Mouse (Mus musculus): ENCODE data around the gene Unkl. TPM values are rescaled to one million over a fixed set of nuclear protein-coding genes. Genes with fewer than 3 reads are reported as not detected.
"Not testable (repeated sequence)": the region's sequence is repeated elsewhere in the genome, so short reads cannot be mapped to it uniquely, and the experiment has no call there.

Unkl gene
- polyA plus RNA-seq, 1 experiment from 2014 or later: 9.8 TPM

DNA sequence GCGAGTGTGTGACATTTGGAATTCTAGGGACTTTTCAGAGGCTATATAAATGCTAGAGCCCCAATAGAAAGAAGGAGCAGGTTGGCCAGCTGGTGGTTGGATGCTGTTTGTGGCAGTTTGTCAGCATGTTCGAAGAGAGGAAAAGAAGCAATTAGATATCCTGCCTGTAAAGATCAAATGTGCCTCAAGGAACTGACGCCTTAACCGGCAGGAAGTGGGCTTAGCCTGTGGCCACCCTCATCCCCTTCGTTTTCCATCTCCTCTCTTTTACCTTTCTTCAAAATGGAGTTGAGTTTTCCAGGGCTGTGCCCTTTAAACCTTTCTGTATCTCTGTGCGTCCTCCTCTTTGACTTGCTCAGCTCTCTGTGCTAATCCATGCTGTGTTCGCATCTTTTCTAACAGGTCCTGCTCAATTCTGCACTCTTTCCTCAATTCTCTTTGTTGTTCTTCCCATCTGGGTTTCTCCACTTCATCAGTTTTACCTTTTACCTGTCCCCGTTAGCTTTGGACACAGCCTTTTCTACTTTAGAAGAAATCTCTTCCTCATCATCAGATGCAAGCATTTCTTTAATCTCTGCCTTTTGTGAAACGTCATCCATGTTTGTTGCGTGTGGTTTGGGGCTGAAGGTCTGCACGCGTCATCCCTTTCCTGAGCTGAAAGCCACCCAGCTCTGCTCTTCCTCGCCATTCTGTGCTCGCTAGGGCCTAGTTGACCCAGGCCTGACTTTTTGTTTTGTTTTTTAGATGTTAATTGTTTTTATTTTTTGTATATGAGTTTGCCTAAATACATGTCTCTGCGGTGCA is 31.5 kb downstream of the Unkl start:
- no peaks in the 10 kb centered on the region for H3K27me3 ChIP-seq
- no peak for ATAC-seq
- in situ Hi-C loops (cut with MboI; ENCODE audit: low pct_unique_long_range_greater_than_20kb): no loop called here
- CTCF ChIA-PET: no interaction called here
- TF ChIP-seq CTCF (IDR thresholded peaks at IDR 0.05): no peak
- POLR2A ChIA-PET: no interaction called here
- DNase-seq (ENCODE audit: low read depth, low spot score): no peak

DNA sequence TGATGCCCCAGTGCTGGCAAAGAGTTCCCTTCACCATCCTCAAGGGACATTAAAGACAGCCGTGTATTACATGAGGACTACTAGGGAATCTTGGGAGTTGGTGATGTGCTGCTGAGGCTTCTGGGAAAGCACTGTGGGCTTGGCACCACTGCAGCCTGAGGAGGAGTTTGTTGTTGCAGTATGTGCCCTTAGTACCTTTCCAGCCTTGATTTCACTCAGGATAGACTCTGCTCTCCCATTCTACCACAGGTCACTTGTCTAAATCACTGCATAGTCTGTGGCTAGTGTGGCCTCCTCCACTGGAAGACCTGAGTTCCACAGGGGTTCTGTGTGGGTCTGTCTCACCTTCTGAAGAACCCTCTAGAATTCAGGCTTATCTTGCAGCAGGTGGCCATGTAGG is 32.5 kb downstream of the Unkl start:
- no peaks in the 10 kb centered on the region for H3K27me3 ChIP-seq
- DNase-seq (ENCODE audit: low read depth, low spot score): no peak
- ATAC-seq: no peak
- in situ Hi-C loops (cut with MboI; ENCODE audit: low pct_unique_long_range_greater_than_20kb): no loop called here
- TF ChIP-seq CTCF (IDR thresholded peaks at IDR 0.05): no peak
- ChIA-PET CTCF (interaction anchor here (1.1 kb wide), 1 partner anchor 205 kb away, joined by 3 read pairs; the partner anchor contains the start of gene Cramp1l), POLR2A (no interaction called here)

DNA sequence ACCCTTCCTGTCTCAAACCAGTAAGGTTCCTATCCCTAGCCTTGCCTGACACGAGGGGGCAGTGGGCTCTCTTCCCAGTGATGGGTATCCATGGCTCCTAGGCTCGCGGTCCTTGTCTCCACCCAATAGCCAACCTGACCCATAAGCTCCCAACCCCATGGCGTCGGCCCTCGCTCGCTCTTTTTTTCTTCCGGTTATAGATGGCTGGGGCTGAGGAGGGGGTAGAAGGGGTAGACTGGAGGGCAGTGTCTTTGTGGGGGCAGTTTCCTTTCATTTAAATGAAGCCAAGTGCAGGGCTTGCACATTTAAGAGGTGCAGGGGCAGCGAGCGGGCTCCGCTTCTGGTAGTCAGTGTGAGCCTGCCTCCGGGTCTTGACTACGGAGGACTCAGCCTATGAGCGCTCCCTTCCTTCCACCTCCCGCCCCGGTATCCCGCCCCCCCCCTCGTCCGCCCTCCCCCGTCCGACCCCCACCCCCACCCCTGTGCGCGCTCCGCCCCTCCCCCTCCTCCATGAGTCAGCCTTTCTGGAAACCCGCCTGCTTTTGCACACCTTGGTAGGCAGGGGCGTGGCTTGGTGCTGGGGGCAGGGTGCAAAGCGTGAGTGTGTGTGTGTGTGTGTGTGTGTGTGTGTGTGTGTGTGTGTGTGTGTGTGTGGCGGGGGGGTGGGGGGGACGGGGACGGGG is 33.8 kb downstream of the Unkl start:
- POLR2A ChIA-PET: no interaction called here
- DNase-seq (ENCODE audit: low read depth, low spot score): no peak
- H3K27me3 ChIP-seq: no peaks in the 10 kb centered on the region
- no peak for TF ChIP-seq CTCF (IDR thresholded peaks at IDR 0.05)
- ATAC-seq: peak; percentile 15
- in situ Hi-C loops (cut with MboI; ENCODE audit: low pct_unique_long_range_greater_than_20kb): no loop called here
- CTCF ChIA-PET: interaction anchor here (1.1 kb wide), 1 partner anchor 207 kb away, joined by 3 read pairs; the partner anchor contains the start of gene Cramp1l

DNA sequence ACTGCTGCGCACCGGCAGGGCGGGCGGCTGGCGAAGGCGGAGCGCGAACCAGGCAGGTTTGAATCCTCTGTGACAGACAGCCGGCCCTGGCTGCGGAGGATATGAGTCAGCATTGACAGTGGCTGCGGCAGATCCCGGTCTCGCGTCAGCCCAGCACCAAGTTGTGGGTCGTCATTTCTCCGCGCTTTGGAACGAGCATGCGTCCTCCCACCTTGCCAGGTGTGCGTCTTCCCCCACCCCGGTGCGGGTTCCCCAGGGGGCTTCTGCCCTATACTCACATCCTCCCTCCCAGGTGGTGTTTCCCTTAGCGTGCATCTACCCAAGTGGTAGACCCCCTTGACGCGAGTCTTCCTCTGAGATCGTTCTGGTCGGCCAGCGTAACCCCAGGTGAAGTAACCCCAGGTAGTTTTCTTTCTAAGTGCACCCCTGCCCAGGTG is 34.3 kb downstream of the Unkl start:
- DNase-seq (ENCODE audit: low read depth, low spot score); H3K27me3 ChIP-seq; in situ Hi-C loops (cut with MboI; ENCODE audit: low pct_unique_long_range_greater_than_20kb); CTCF ChIA-PET; POLR2A ChIA-PET: not testable (repeated sequence)
- ATAC-seq: peak; percentile 48

DNA sequence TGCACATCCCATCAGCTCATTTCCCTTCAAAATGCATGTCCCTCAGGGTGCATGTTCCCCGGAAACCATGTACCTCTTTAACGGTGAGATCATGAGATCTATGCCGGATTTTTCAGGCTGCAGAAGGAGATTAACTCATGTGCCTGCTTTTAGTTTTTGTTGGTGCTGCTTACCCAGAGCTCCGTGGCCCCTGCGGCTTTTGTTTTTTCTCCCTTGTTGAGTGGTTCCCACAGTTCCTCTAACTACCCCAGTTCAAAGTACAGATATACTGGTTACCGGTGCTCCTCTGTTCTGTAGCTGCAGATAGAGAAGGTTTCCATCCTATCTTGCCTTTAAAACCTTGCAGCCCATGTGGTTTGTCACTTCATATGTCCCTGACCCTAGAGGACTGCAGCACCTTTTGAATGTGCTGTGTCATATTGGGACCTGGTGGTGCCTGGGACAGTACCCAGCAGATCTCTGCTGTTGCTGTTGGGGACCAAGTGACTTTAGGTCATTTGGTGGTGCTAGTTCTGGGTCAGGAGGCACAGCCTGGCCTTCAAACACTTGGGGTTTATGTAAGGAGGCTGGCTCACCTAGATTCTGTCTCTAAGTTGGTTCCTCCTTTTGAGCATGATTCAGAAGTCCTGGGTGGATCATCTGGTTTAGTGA is 34.9 kb downstream of the Unkl start:
- ChIA-PET POLR2A (no interaction called here), CTCF (no interaction called here)
- no peaks in the 10 kb centered on the region for H3K27me3 ChIP-seq
- in situ Hi-C loops (cut with MboI; ENCODE audit: low pct_unique_long_range_greater_than_20kb): no loop called here
- TF ChIP-seq CTCF (IDR thresholded peaks at IDR 0.05): no peak
- DNase-seq (ENCODE audit: low read depth, low spot score) (no peak), ATAC-seq (no peak)

DNA sequence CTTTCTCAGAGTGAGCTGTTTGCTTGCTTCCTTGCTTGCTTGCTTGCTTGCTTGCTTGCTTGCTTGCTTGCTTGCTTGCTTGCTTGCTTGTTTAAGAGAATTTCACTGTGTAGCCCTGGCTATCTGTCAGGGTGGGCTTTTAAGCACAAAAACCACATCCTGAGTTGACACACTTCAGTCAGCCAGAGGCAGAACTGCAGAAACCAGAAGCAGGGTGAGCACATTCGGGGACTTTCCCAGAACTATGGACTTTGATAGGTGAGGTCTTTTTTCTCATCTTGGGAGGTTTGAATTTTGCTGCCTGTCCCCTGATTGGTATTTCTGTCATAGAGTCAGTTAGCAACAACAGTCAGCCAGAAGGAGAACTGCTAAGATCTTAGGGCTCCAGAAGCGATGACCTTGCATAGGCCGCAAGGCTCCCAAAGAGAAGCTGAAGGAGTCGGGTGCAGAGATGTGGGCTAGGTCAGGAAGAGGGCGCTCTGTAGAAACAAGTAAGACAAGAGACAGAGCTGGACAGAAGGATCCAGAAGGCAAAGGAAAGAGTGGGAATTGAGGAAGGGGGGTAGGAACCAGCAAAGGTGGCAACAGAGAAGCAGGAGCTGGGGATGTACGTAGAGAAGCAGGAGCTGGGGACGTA is 36.5 kb downstream of the Unkl start:
- ATAC-seq: no peak
- no peaks in the 10 kb centered on the region for H3K27me3 ChIP-seq
- DNase-seq (ENCODE audit: low read depth, low spot score): no peak
- POLR2A ChIA-PET: interaction anchor here (0.8 kb wide), 1 partner anchor 48 kb away, joined by 3 read pairs; no protein-coding TSS in a partner anchor
- in situ Hi-C loops (cut with MboI; ENCODE audit: low pct_unique_long_range_greater_than_20kb): no loop called here
- CTCF ChIA-PET: interaction anchor here (1.4 kb wide), 1 partner anchor 47 kb away, joined by 3 read pairs; no protein-coding TSS in a partner anchor
- TF ChIP-seq CTCF (IDR thresholded peaks at IDR 0.05): no peak

DNA sequence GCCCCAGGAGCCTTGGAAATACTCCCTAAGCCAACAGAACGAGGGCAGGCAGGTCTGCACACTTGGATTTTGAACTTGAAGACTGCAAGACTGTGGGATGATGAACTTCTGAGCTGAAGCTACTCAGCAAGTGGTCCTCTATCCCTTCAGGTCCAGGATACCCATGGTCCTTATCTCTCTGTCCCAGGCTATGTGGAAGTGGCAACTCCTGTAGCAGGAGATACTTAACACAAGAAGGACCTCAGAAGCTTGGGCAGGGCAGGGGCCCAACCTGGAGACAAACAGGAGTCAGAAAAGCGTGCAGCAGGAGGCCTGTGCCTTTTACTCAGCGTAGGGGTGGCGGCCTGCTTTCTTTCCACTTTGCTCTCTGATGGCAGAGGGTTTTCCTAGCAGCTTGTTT is 37.5 kb downstream of the Unkl start:
- TF ChIP-seq CTCF (IDR thresholded peaks at IDR 0.05): no peak
- in situ Hi-C loops (cut with MboI; ENCODE audit: low pct_unique_long_range_greater_than_20kb): no loop called here
- DNase-seq (ENCODE audit: low read depth, low spot score): no peak
- H3K27me3 ChIP-seq: no peaks in the 10 kb centered on the region
- ChIA-PET CTCF (interaction anchor here (1.4 kb wide), 1 partner anchor 46 kb away, joined by 3 read pairs; no protein-coding TSS in a partner anchor), POLR2A (no interaction called here)
- no peak for ATAC-seq

DNA sequence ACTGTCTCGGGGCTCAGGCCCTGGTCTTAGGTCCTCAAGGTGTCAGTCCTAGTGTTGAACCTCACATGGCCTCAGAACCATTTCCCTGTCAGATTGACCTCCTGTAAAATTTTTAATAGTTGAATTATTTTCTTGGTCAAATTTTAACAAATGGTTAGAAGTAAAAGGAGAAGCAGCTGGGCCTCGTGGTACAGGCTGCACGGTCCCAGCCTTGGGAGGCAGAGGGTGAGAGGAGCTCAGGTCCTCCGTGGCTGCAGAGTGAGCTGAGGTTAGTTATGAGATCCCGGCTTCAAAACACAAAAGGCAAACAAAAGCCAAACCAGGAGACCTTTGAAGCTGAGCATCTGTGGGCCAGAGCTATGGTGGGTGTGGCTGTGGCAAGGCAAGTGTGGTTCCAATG is 39.8 kb downstream of the Unkl start:
- no peaks in the 10 kb centered on the region for H3K27me3 ChIP-seq
- CTCF ChIA-PET: no interaction called here
- DNase-seq (ENCODE audit: low read depth, low spot score): no peak
- ATAC-seq: no peak
- in situ Hi-C loops (cut with MboI; ENCODE audit: low pct_unique_long_range_greater_than_20kb): no loop called here
- TF ChIP-seq CTCF (IDR thresholded peaks at IDR 0.05): no peak
- POLR2A ChIA-PET: no interaction called here

DNA sequence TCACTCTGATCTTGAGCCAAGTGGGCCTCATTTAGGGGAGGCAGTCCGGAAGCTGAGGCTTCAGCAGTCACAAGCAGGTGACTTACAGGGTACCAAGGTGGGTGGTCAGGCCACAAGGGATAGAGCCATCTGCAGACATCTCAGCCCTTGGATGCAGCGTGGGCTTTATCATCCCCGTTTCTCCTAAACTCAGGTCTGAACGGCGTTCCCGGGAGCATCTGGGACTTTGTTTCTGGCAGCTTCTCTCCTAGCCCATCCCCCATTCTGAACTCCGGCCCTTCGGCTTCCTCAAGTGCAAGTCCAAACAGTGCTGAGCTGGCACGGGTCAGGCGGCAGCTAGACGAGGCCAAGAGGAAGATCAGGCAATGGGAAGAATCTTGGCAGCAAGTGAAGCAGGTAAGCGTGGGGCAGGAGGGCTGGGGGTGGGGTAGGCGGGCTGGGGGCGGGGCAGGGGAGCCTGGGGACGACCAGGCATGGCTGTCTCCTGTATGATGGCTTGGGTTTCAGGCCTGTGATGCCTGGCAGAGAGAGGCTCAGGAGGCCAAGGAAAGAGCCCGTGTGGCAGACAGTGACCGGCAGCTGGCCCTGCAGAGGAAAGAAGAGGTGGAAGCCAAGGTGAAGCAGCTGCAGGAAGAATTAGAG is 41.9 kb downstream of the Unkl start:
- in situ Hi-C loops (cut with MboI; ENCODE audit: low pct_unique_long_range_greater_than_20kb); DNase-seq (ENCODE audit: low read depth, low spot score); POLR2A ChIA-PET; ATAC-seq; CTCF ChIA-PET; H3K27me3 ChIP-seq: not testable (repeated sequence)

DNA sequence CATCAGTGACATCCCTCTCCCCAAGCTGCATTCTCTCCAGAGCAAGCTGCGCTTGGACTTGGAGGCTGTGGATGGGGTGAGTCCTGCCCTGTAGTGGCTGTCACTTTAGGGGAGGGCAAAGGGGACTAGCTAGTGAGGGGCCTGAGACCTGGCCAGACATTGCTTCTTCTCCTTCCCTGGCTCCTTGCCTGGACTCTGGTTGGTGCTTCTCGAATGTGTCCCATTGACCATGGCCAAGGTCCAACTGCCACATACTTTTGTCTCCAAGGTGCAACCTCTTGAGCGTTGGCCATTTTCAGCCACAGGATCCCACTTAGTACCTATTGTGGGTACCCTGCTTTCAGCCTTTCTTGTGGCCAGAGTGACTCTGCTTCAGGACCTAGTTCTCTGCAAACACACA is 42.5 kb downstream of the Unkl start:
- DNase-seq (ENCODE audit: low read depth, low spot score): no peak
- ATAC-seq: no peak
- no peaks in the 10 kb centered on the region for H3K27me3 ChIP-seq
- in situ Hi-C loops (cut with MboI; ENCODE audit: low pct_unique_long_range_greater_than_20kb): no loop called here
- ChIA-PET POLR2A (no interaction called here), CTCF (no interaction called here)
- no peak for TF ChIP-seq CTCF (IDR thresholded peaks at IDR 0.05)

DNA sequence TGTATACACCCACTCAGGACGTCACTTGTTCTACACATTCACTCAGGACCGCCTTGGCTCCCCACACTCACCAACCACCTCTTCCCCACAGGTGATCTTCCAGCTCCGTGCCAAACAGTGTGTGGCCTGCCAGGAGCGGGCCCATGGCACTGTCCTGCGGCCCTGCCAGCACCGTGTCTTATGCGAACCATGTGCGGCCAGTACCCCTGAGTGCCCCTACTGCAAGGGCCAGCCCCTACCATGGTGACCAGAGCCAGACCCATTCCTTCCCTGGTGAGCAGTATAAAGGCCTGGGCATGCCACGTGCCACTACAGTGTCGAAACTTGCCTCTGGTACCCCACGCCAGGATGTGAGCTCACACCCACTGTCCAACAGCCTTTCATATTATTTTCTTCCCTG is 43.4 kb downstream of the Unkl start:
- in situ Hi-C loops (cut with MboI; ENCODE audit: low pct_unique_long_range_greater_than_20kb); CTCF ChIA-PET; ATAC-seq; H3K27me3 ChIP-seq; DNase-seq (ENCODE audit: low read depth, low spot score): not testable (repeated sequence)
- POLR2A ChIA-PET: interaction anchor here (0.9 kb wide), 1 partner anchor 15 kb away, joined by 3 read pairs; no protein-coding TSS in a partner anchor
